Mouse (Mus musculus) spleen, adult 2 months (tissue): ENCODE data around the gene Zfp326. TPM values are rescaled to one million over a fixed set of nuclear protein-coding genes. Genes with fewer than 3 reads are reported as not detected.

Experiments used
- DNase-seq, 2 experiments: peaks; one replicate each; pipeline versions ENCODE4 v3.0.0 to v3.0.0-alpha.2; 2012 to 2021; ENCODE audit warnings: low spot score in 2 of 2, low read depth in 1 of 2
- H3K27ac ChIP-seq: fragments of 200-500 bp; 2 replicates; pipeline ENCODE4 v1.5.1; 2012; ENCODE audit warnings: low read length, inconsistent platforms; ENCODE audit not compliant: insufficient read depth
- H3K27me3 ChIP-seq: fragments of 200-500 bp; 2 replicates; pipeline ENCODE4 v1.6.1; 2012; ENCODE audit warnings: mild to moderate bottlenecking, moderate library complexity, low read length, inconsistent platforms; ENCODE audit not compliant: control insufficient read depth, insufficient read depth
- H3K36me3 ChIP-seq: fragments of 200-500 bp; 2 replicates; pipeline ENCODE4 v1.6.1; 2012; ENCODE audit warnings: mild to moderate bottlenecking, low read length, inconsistent platforms; ENCODE audit not compliant: control insufficient read depth, insufficient read depth
- H3K4me1 ChIP-seq: fragments of 200-500 bp; 2 replicates; pipeline ENCODE4 v1.6.1; 2011; ENCODE audit warnings: inconsistent platforms; ENCODE audit not compliant: control insufficient read depth, insufficient read depth, insufficient read length
- H3K4me3 ChIP-seq: fragments of 200-500 bp; 2 replicates; pipeline ENCODE4 v1.5.1; 2011; ENCODE audit warnings: mild to moderate bottlenecking, inconsistent platforms; ENCODE audit not compliant: insufficient read depth, insufficient read length; ENCODE audit errors: extremely low read depth
- CTCF ChIP-seq: fragments of 200-500 bp; IDR thresholded peaks from 2 replicates; pipeline ENCODE4 v1.5.1; 2011; ENCODE audit warnings: mild to moderate bottlenecking, inconsistent platforms; ENCODE audit not compliant: insufficient read depth, insufficient read length, insufficient replicate concordance; ENCODE audit errors: extremely low read depth
- POLR2A ChIP-seq: fragments of 200-500 bp; IDR thresholded peaks from 2 replicates; pipeline ENCODE4 v1.6.1; 2011; ENCODE audit warnings: low read depth, low read length, inconsistent platforms
- WGBS: fragments of 180-500 bp; shearing (Covaris S2); methylation state at CpG from one replicate; pipeline ENCODE4 v1.1.7; 2018; 5-methylcytosine and 5-hydroxymethylcytosine counted together
- polyA plus RNA-seq: library from polyadenylated mRNA; depleted of rRNA; stranded (reverse); fragments of >200 nt; gene quantifications from 2 replicates; pipeline ENCODE4 v1.2.3, GENCODE M21; 2012; rRNA removed

The Zfp326 gene
- polyA plus RNA-seq, 1 experiment: 6.2 TPM

DNA sequence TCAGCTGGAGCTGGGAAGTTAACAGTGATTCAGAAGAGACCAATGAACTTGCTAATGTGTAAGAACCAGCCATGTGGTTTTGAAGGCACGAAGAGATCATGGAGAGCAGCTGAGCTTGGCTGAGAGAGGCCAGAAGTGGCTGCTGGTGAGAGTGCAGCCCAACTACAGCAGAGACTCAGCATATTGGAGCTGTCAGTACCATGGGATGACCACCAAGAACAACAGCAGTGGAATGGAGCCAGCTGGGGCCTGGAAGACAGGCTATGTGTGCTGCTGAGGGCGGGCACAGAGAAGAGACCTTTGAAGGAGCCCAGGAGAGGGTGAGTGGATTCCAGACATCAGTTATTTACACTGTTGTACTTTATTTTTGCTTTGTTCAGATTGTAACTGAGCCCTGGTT is 65.6 kb downstream of the Zfp326 start:
- TF ChIP-seq POLR2A (no peak), CTCF (no peak)
- 87% methylated on average over 2 of the region's 2 CpGs for WGBS
- no peak for DNase-seq
- Histone ChIP-seq H3K4me3 (no peak overlapping the region), H3K4me1 (no peaks in the 10 kb centered on the region), H3K27me3 (no peaks in the 10 kb centered on the region), H3K27ac (no peak overlapping the region), H3K36me3 (no peaks in the 10 kb centered on the region)

Other genes with a start within 250 kb of the Zfp326 start
- gene Lrrc8d, start 176.6 kb upstream of the Zfp326 start, polyA plus RNA-seq: 5.2 and 6.4 TPM in 2 replicates